11 mouse cellular contexts compared by ENCODE assay signal in genomic region chr11:80200326-80200725, GRCm38 (mm10). TPM values are rescaled to one million over a fixed set of nuclear protein-coding genes. Genes with fewer than 3 reads are reported as not detected.
DNase-seq lines count a peak whose midpoint lies in the region; ATAC-seq and TF ChIP-seq lines count a peak whose summit lies in the region.
"Had no signal": no experiment of that assay in that cellular context is flagged by ENCODE, and none has a peak within 500 bp of the region (broad histone marks: within the 10 kb centered on the region; RNA-seq: fewer than 3 reads in every experiment).

No protein-coding gene starts in this region.

- no peak for ATAC-seq in forebrain, embryonic 14.5 days
- ATAC-seq in forebrain, embryonic 15.5 days (replicated peaks) = no peak
- no peak for ATAC-seq in frontal cortex, adult (ENCODE audit: low TSS enrichment)
- ATAC-seq: forebrain, embryonic 16.5 days; intestine, embryonic 16.5 days had no signal

- no peak for TF ChIP-seq POLR2A in cortical plate, adult 2 months (IDR thresholded peaks at IDR 0.05; ENCODE audit: extremely low read depth, insufficient read depth, low read length)

- H3K27me3 ChIP-seq in forebrain, embryonic 14.5 days (replicated peaks; ENCODE audit: control insufficient read depth, insufficient read depth, low read length) = no peaks in the 10 kb centered on the region
- H3K27me3 ChIP-seq in forebrain, embryonic 15.5 days = no peaks in the 10 kb centered on the region
- H3K27me3 ChIP-seq: lung, embryonic 15.5 days had no signal

- H3K9ac ChIP-seq in forebrain, embryonic 14.5 days (ENCODE audit: low read length) = no peak overlapping the region
- H3K9ac ChIP-seq in forebrain, embryonic 15.5 days (replicated peaks) = no peak overlapping the region
- H3K9ac ChIP-seq: lung, embryonic 15.5 days had no signal

- 62% methylated on average over 1 of the region's 1 CpGs for WGBS in forebrain, embryonic 14.5 days
- 76% methylated on average over 1 of the region's 1 CpGs for WGBS in forebrain, embryonic 15.5 days

- no peaks in the 10 kb centered on the region for H3K9me3 ChIP-seq in forebrain, embryonic 14.5 days (replicated peaks; ENCODE audit: control insufficient read depth, low read length)
- no peaks in the 10 kb centered on the region for H3K9me3 ChIP-seq in forebrain, embryonic 15.5 days
- H3K9me3 ChIP-seq: lung, embryonic 15.5 days had no signal

- peak; percentile 24 for DNase-seq in forebrain, embryonic 14.5 days (ENCODE audit: low spot score)
- DNase-seq in retina, embryonic 14.5 days (ENCODE audit: low spot score) = peak; percentile 53
- DNase-seq in retina, postnatal 1 day = no peak
- DNase-seq in thymus, postnatal 25 days = peak; percentile 43
- no peak for DNase-seq in frontal cortex, postnatal 14 days (ENCODE audit: low spot score in 2 of 2)

- H3K36me3 ChIP-seq in forebrain, embryonic 14.5 days (ENCODE audit: control insufficient read depth, insufficient read depth, low read length) = no peaks in the 10 kb centered on the region
- H3K36me3 ChIP-seq in forebrain, embryonic 15.5 days = no peaks in the 10 kb centered on the region
- H3K36me3 ChIP-seq: lung, embryonic 15.5 days had no signal

- H3K4me1 ChIP-seq in forebrain, embryonic 14.5 days (ENCODE audit: control insufficient read depth, insufficient read depth, low read length) = no peaks in the 10 kb centered on the region
- no peaks in the 10 kb centered on the region for H3K4me1 ChIP-seq in forebrain, embryonic 15.5 days
- no peaks in the 10 kb centered on the region for H3K4me1 ChIP-seq in cortical plate, adult 2 months (ENCODE audit: control insufficient read depth, insufficient read depth, low read length)
- H3K4me1 ChIP-seq: lung, embryonic 15.5 days had no signal

- peak; percentile 29; the same call in 1 of the 2 replicates for TF ChIP-seq CTCF in cortical plate, adult 2 months (IDR thresholded peaks at IDR 0.05; ENCODE audit: extremely low read depth, insufficient read depth, low read length)

- H3K27ac ChIP-seq in forebrain, embryonic 14.5 days (ENCODE audit: low read depth, low read length) = no peak overlapping the region
- H3K27ac ChIP-seq in forebrain, embryonic 15.5 days (replicated peaks) = no peak overlapping the region
- H3K27ac ChIP-seq in cortical plate, adult 2 months (ENCODE audit: insufficient read depth, low read length) = no peak overlapping the region
- H3K27ac ChIP-seq: lung, embryonic 15.5 days had no signal

- no peak overlapping the region for H3K4me3 ChIP-seq in forebrain, embryonic 14.5 days (ENCODE audit: low read depth, low read length)
- no peak overlapping the region for H3K4me3 ChIP-seq in forebrain, embryonic 15.5 days
- no peak overlapping the region for H3K4me3 ChIP-seq in cortical plate, adult 2 months (ENCODE audit: insufficient read depth, low read length)
- H3K4me3 ChIP-seq: lung, embryonic 15.5 days had no signal

- H3K4me2 ChIP-seq in forebrain, embryonic 14.5 days (ENCODE audit: low read length) = no peak overlapping the region
- no peak overlapping the region for H3K4me2 ChIP-seq in forebrain, embryonic 15.5 days (replicated peaks)
- H3K4me2 ChIP-seq: lung, embryonic 15.5 days had no signal

RNA-seq across cellular contexts. Expression of gene Rhot1, which starts 8.5 kb away (rescaled TPM):
- 68.8 and 78.1 TPM in 2 replicates for polyA plus RNA-seq in forebrain, embryonic 14.5 days (2014; fragmentation: Nextera tagmentation; extraction: Ambion mirVana)
- polyA plus RNA-seq in forebrain, embryonic 15.5 days (2015; fragmentation: Nextera tagmentation; extraction: Ambion mirVana) = 75.7 and 78.6 TPM in 2 replicates
- polyA plus RNA-seq in cortical plate, adult 2 months (2012; rRNA removed) = 53.2 and 54.1 TPM in 2 replicates

RNA-seq across cellular contexts. Expression of gene Rnf135, which starts 16.7 kb away (rescaled TPM):
- 2.4 and 2.6 TPM in 2 replicates for polyA plus RNA-seq in forebrain, embryonic 14.5 days (2014; fragmentation: Nextera tagmentation; extraction: Ambion mirVana)
- polyA plus RNA-seq in forebrain, embryonic 15.5 days (2015; fragmentation: Nextera tagmentation; extraction: Ambion mirVana) = 3.0 and 3.3 TPM in 2 replicates
- polyA plus RNA-seq in cortical plate, adult 2 months (2012; rRNA removed) = 4.7 and 5.0 TPM in 2 replicates

RNA-seq across cellular contexts. Expression of gene Adap2, which starts 46.4 kb away (rescaled TPM):
- polyA plus RNA-seq in forebrain, embryonic 14.5 days (2014; fragmentation: Nextera tagmentation; extraction: Ambion mirVana) = 2.0 TPM in 2 replicates
- polyA plus RNA-seq in forebrain, embryonic 15.5 days (2015; fragmentation: Nextera tagmentation; extraction: Ambion mirVana) = 2.7 and 3.3 TPM in 2 replicates
- polyA plus RNA-seq in cortical plate, adult 2 months (2012; rRNA removed) = 5.6 and 7.2 TPM in 2 replicates

RNA-seq across cellular contexts. Expression of gene Tefm, which starts 58.4 kb away (rescaled TPM):
- 24.3 and 24.9 TPM in 2 replicates for polyA plus RNA-seq in forebrain, embryonic 14.5 days (2014; fragmentation: Nextera tagmentation; extraction: Ambion mirVana)
- 28.2 and 30.7 TPM in 2 replicates for polyA plus RNA-seq in forebrain, embryonic 15.5 days (2015; fragmentation: Nextera tagmentation; extraction: Ambion mirVana)
- 7.8 and 9.0 TPM in 2 replicates for polyA plus RNA-seq in cortical plate, adult 2 months (2012; rRNA removed)

Comparison
In these comparisons a context has a peak if more than half of its experiments do, and no peak if none do; other contexts are left out.
1. DNase-seq: peak in forebrain, embryonic 14.5 days (single experiment), retina, embryonic 14.5 days (single experiment) and thymus, postnatal 25 days (single experiment); none in retina, postnatal 1 day (single experiment) and frontal cortex, postnatal 14 days (0 of 2).